Mouse (Mus musculus) inflammation-experienced regulatory T-cells, adult 6 months (primary cell): ENCODE results near the gene Tmc2. TPM values are rescaled to one million over a fixed set of nuclear protein-coding genes. Genes with fewer than 3 reads are reported as not detected.
A peak's percentile ranks its signal among the peaks of the same experiment; 100 is the strongest.

Experiments used
- ATAC-seq: one replicate; pipeline ENCODE4 v1.8.0; 2017
- polyA plus RNA-seq, 3 experiments: library from polyadenylated mRNA; unstranded; fragments of 100-300 nt; shearing (Covaris generic); gene quantifications; one replicate each; pipeline ENCODE4 v1.2.1; 2017

Gene Tmc2
- not detected for polyA plus RNA-seq

DNA sequence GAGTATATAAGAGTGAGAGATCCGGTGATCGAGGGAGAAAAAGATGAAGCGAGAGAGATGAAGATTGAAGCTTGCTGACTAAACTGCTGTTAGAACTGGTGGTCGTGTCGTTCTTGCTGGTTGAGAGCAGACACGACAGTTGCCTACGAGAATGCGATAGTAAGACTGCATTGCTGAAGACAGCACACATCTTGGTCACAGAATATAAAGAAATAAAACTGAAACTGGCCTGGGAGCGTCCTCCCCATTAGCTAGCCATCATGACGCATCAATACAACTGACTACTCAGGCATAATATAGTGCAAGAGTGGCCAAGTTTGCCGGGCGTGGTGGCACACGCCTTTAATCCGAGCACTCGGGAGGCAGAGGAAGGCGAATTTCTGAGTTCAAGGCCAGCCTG is at the start of gene Tmc2:
Gene Tmc2 (plus strand): TSS at position 301 of the 400 bp plus-strand sequence.
- ATAC-seq, result no peak

GRCm38 (mm10) chr2:130146089-130146668 is 48.8 kb upstream of the Tmc2 start:
- no peak for ATAC-seq

DNA sequence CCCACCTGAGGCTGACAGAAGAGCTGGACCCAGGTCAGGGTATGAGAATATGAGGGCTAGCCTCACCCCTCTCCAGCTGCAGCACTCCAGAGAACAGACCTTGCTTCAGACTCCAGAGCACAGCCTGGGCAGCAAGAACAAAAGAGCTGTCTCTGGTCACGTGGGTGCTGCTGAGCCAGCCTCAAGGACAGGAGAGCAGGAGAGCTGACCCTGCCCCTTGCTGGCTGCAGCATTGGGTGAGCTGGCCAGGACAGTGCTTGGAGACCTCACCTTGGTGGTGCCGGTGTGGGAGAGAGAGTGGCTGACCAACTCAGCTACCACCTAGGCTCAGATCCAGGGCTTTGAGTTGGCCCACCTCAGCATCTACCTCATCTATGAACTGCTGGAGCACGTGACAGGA is 39.8 kb upstream of the Tmc2 start:
- no peak for ATAC-seq

DNA sequence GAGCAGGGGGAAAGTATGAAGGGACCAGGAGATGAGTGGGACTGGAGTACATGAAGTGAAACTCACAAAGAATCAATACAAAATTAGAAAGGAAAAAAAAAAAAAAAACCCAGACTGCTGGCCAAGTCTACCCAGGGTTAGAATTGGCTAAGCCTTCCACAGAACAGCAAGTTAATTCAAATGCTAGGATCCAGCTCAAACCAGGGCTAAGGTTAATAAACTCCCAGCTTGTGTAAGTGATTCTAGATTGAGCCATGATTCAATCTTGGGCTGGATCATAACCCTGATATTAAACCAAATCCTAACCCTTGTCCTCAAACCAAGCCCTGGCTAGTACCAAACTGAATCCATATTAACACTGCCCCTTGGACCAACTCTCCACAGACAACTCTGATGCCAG is 39.1 kb upstream of the Tmc2 start:
- ATAC-seq, result no peak

GRCm38 (mm10) chr2:130157231-130158087 is 37.5 kb upstream of the Tmc2 start:
- ATAC-seq, result no peak

- no peak for ATAC-seq
These were observed 36.9 kb upstream of the Tmc2 start for GRCm38 (mm10) chr2:130158088-130158437.

GRCm38 (mm10) chr2:130162701-130163100 is 32.3 kb upstream of the Tmc2 start:
- ATAC-seq, result no peak

DNA sequence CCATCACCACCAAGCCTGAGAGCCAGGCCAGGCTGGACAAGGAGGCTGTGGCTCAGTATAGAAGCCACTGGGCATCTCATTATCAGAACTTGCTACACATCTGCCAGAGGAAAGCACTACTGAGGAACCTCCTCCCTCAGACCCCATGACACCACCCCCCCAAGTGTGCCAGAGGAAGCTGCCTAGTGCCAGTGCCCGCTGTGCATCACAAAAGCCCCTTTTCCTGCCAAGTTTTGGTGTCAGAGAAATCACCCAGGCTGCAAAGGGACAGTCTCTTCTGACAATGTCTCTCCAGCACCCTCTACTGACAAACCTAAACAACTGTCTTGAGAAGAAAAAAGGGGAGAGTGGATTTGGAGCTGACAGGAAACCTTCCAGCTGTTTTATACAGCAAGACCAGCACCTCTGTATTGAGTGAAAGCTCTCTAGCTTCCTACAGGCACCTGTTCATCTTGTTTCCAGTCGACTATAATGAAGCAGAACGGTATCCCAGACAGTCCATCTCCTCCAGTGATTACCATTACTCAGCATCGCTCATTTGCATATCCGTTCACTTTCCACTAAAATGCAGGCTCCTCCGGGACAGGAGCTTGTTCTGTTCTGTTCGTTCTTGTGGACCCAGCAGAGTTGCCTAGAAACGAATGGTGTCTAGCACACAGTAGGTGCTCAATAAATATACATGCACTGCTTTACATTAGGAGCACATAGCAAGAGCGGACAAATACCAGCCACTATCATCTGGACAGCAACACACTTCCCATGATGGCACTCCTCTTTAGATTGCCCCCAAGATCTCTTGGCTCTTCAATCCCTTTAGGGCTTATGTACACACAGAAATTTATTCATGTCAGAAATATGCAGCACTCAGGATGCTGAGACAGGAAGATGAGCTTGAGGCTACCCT is 28.4 kb upstream of the Tmc2 start:
- ATAC-seq, result peak; percentile 14

GRCm38 (mm10) chr2:130167861-130168260 is 27.1 kb upstream of the Tmc2 start:
- no peak for ATAC-seq

GRCm38 (mm10) chr2:130171674-130172073 is 23.3 kb upstream of the Tmc2 start:
- no peak for ATAC-seq

GRCm38 (mm10) chr2:130176820-130177219 is 18.2 kb upstream of the Tmc2 start:
- no peak for ATAC-seq

GRCm38 (mm10) chr2:130178381-130178705 is 16.7 kb upstream of the Tmc2 start:
- no peak for ATAC-seq

DNA sequence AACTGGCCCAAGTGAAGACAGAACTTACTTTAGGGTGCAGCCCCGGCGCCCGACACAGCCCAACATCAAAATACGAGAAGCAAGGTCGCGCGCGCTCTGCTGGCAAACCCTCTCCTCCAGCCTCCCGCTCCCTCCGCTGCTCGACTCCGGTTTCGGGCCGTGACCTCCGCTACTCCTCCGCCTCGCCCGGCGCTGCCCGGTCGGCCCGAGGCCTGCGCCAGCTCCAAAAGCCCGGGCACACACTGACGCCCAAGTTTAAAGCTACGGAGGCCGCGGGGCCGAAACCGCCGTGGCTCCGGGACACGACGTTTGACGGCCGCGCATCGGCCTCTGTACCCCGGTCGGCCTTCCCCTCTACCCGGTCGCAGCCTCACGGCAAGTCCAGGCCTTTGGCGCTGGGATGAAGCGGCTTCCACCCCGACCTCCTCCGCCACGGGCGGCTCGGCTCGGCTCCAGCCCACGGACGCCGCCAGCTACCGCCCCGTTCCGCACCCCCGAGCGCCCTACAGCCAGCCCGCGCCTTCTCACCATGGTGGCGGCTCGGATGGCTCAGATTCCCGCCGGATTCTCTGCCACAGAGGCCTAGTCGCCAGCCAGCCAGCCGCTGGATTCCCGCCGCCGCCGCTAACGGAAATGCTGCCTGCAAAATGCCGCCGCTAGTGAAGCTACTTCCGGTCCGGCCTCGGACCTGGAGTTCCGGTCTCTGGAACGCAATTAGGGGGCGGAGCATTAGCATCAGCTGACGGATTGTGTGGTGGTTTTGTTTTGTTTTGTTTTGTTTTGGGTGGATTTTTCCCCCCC is 16.1 kb upstream of the Tmc2 start, which contains the start of gene Snrpb:
Gene Snrpb (minus strand): TSS at position 698 of the 801 bp plus-strand sequence.
- peak; percentile 85 for ATAC-seq

DNA sequence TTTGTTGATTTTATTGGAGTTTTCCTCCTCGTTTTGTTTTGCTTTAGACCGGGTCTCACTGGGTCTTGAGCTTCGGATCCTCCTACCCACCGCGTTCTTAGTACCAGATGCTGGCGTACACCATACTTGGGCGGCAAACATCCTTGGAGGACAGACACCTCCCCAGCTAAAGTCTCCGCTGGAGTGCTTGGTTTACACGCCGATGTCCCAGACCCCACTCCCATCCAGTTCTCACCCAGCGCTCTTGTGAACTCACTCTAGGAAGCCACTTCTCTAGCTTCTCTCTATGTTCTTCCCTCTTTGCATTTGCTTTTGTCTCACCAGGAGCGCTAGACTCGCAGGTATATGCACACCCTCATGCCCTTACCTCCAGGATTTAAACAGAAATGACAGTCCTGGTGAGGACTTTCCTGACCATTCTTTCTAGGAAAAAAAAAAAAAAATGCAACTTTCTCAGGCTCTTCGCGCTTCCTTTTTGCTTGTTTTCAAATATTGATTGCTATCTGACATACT is 15.4 kb upstream of the Tmc2 start:
- ATAC-seq, result peak; percentile 55

- ATAC-seq, result no peak
These were observed 6.6 kb upstream of the Tmc2 start for GRCm38 (mm10) chr2:130188391-130188790.

DNA sequence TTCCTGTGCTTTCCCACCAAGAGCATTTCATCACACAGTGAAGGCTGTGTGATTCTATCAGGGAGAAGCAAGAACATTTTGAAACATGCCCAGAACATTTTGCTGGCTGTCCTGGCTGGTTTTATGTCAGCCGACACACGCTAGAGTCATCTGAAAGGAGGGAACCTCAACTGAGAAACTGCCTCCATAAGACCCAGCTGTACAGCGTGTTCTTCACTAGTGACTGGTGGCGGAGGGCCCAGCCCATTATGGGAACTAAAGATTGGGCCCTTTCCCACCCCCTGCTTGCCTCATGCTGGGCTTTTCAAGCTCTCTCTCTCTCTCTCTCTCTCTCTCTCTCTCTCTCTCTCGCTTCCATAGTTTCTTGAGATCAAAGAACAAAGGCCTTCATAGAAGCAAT is 6.0 kb downstream of the Tmc2 start:
- no peak for ATAC-seq

DNA sequence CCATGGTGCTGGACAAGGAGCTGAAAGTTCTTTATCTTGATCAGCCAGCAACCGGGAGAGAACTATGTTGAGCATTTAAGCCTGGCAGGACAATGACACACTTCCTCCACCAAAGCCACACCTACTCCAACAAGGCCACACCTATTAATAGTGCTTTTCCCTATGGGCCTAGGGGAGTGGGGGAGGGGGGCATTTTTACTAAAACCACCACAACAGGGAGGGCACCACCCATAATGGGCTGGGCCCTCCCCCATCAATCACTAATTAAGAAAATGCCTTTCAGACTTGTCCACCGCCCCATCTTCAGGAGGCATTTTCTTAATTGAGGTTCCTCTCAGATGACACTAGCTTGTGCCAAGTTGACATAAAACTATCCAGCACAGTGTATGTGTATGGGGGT is 12.4 kb downstream of the Tmc2 start:
- ATAC-seq, result no peak

GRCm38 (mm10) chr2:130207996-130208395 is 13.0 kb downstream of the Tmc2 start:
- ATAC-seq, result no peak

GRCm38 (mm10) chr2:130209636-130210035 is 14.6 kb downstream of the Tmc2 start:
- no peak for ATAC-seq

- no peak for ATAC-seq
These were observed 16.6 kb downstream of the Tmc2 start for GRCm38 (mm10) chr2:130211581-130211980.

DNA sequence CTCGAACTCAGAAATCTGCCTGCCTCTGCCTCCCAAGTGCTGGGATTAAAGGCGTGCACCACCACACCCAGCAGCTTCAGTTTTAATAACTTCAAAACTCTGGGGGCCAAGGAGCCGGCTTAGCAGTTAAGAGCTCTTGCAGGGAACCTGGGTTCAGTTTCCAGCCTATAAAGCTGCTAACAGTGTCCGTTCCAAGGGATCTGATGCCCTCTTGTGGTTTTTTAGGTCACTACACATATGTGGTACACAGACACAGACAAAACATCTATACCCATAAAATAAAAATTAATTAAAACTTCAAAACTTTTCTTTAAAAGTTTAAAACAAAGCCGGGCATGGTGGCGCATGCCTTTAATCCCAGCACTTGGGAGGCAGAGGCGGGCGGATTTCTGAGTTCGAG is 51.9 kb downstream of the Tmc2 start:
- no peak for ATAC-seq

DNA sequence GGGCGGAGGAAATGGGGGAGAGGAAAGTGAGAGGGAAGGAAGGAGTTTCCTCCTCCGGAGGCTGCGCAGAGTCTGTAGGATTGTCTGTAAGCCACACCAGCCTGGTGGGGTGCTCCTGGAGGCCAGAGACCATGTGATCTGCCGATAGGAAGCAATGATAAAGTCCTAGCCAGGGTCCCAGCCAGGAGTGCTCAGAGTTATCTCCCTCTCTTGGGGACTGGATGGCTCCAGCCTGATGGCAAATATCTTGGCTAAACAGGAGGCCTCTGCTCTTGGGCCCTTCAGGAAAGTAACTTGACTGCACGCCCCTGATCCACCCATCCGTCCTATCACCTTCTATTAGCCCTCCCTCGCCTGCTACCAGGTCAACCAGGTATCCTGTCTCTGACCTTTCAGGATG is 53.2 kb downstream of the Tmc2 start:
- ATAC-seq, result no peak
